In the genomic region with DNA sequence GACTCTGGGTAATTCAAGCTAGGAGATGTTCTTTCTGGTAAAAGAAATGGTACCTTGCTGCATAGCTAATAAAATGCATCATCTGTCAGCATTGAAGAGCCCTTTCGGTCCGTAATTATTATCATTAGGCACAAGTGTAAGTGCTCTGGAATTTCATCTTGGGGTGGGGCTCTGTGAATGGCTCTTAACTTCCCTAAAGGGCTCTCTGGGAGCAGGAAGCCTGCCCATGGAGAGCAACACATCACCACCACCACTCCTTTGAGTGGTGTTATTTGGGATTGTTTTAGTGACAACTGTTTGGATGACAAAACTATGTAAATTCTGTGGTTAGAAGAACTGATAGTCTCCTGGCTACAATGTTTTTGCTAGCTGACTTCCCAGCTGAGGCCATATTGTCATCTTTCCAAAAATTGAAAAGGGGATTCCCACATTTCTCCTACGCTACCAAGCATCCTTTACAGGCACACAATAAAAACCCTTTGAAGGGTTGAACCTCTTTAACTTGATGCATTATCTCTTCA, we compare ENCODE assay signal across 20 mouse cellular contexts.
DNase-seq lines count a peak whose midpoint lies in the region; ATAC-seq and TF ChIP-seq lines count a peak whose summit lies in the region.
"Had no signal": no experiment of that assay in that cellular context is flagged by ENCODE, and none has a peak within 500 bp of the region (broad histone marks: within the 10 kb centered on the region; RNA-seq: fewer than 3 reads in every experiment).

No protein-coding gene starts in this region.

- H3K36me3 ChIP-seq in midbrain, embryonic 11.5 days (ENCODE audit: control insufficient read depth, insufficient read depth, low read length), result no peaks in the 10 kb centered on the region
- H3K36me3 ChIP-seq in midbrain, embryonic 14.5 days (ENCODE audit: control insufficient read depth, insufficient read depth, low read length), result no peaks in the 10 kb centered on the region
- H3K36me3 ChIP-seq: embryonic facial prominence, embryonic 12.5 days; forebrain, embryonic 12.5 days; heart, embryonic 15.5 days; hindbrain, embryonic 15.5 days had no signal

- H3K9me3 ChIP-seq in midbrain, embryonic 11.5 days (ENCODE audit: control insufficient read depth, low read length), result no peaks in the 10 kb centered on the region
- H3K9me3 ChIP-seq in midbrain, embryonic 14.5 days (ENCODE audit: control insufficient read depth, low read length), result no peaks in the 10 kb centered on the region
- H3K9me3 ChIP-seq: embryonic facial prominence, embryonic 12.5 days; forebrain, embryonic 12.5 days; heart, embryonic 15.5 days; hindbrain, embryonic 15.5 days had no signal

- no peak for TF ChIP-seq CTCF in layer of hippocampus, adult 2 months (conservative IDR thresholded peaks at IDR 0.05)

- H3K4me3 ChIP-seq in layer of hippocampus, adult 2 months, result no peak overlapping the region
- H3K4me3 ChIP-seq in midbrain, embryonic 11.5 days (ENCODE audit: low read depth, low read length), result no peak overlapping the region
- no peak overlapping the region for H3K4me3 ChIP-seq in midbrain, embryonic 14.5 days (replicated peaks; ENCODE audit: low read depth, low read length)
- H3K4me3 ChIP-seq: embryonic facial prominence, embryonic 12.5 days; forebrain, embryonic 12.5 days; heart, adult 2 months; heart, embryonic 15.5 days; hindbrain, embryonic 15.5 days had no signal

- WGBS in midbrain, embryonic 11.5 days, result 93% methylated on average over 3 of the region's 3 CpGs
- 93% methylated on average over 3 of the region's 3 CpGs for WGBS in midbrain, embryonic 14.5 days

- no peaks in the 10 kb centered on the region for H3K4me1 ChIP-seq in midbrain, embryonic 11.5 days (ENCODE audit: control insufficient read depth, insufficient read depth, low read length)
- no peaks in the 10 kb centered on the region for H3K4me1 ChIP-seq in midbrain, embryonic 14.5 days (ENCODE audit: control insufficient read depth, insufficient read depth, low read length)
- H3K4me1 ChIP-seq: embryonic facial prominence, embryonic 12.5 days; hindbrain, embryonic 15.5 days had no signal

- no peak for ATAC-seq in midbrain, embryonic 11.5 days (ENCODE audit: low FRiP score)
- ATAC-seq in midbrain, embryonic 14.5 days (ENCODE audit: low FRiP score, low TSS enrichment), result no peak
- ATAC-seq: forebrain, embryonic 16.5 days had no signal

- no peak for DNase-seq in layer of hippocampus, adult 2 months (ENCODE audit: low spot score in 2 of 2)
- no peak for DNase-seq in layer of hippocampus, adult 9-10 months (ENCODE audit: low spot score)
- DNase-seq in midbrain, embryonic 11.5 days (ENCODE audit: low spot score, missing footprints), result peak; percentile 26
- no peak for DNase-seq in midbrain, embryonic 14.5 days
- peak; percentile 22 for DNase-seq in lung, postnatal 25 days (ENCODE audit: low spot score)
- no peak for DNase-seq in left cerebral cortex, adult 9 months (ENCODE audit: low spot score in 2 of 2)
- no peak for DNase-seq in cerebellum, adult 9-11 months
- DNase-seq: adrenal gland, postnatal 10 days; cerebellum, adult 11 months; cerebellum, adult 8-10 months; cerebellum, postnatal 25 days; gastrocnemius, postnatal 14 days; heart, adult 2 months had no signal

- H3K9ac ChIP-seq in midbrain, embryonic 11.5 days (ENCODE audit: low read length), result no peak overlapping the region
- H3K9ac ChIP-seq in midbrain, embryonic 14.5 days (replicated peaks; ENCODE audit: low read length), result no peak overlapping the region
- H3K9ac ChIP-seq: embryonic facial prominence, embryonic 12.5 days; forebrain, embryonic 12.5 days; heart, embryonic 15.5 days; hindbrain, embryonic 15.5 days had no signal

- peak overlapping the region; percentile 70 for H3K27ac ChIP-seq in layer of hippocampus, adult 2 months
- H3K27ac ChIP-seq in midbrain, embryonic 11.5 days (ENCODE audit: low read depth, low read length), result no peak overlapping the region
- H3K27ac ChIP-seq in midbrain, embryonic 14.5 days (replicated peaks; ENCODE audit: low read depth, low read length), result no peak overlapping the region
- H3K27ac ChIP-seq: embryonic facial prominence, embryonic 12.5 days; forebrain, embryonic 12.5 days; heart, adult 2 months; heart, embryonic 15.5 days; hindbrain, embryonic 15.5 days had no signal

- H3K27me3 ChIP-seq in midbrain, embryonic 11.5 days (ENCODE audit: control insufficient read depth, insufficient read depth, low read length), result no peaks in the 10 kb centered on the region
- no peaks in the 10 kb centered on the region for H3K27me3 ChIP-seq in midbrain, embryonic 14.5 days (ENCODE audit: control insufficient read depth, insufficient read depth, low read length)
- H3K27me3 ChIP-seq: CH12.LX; embryonic facial prominence, embryonic 12.5 days; forebrain, embryonic 12.5 days; heart, embryonic 15.5 days; hindbrain, embryonic 15.5 days had no signal

- no peak overlapping the region for H3K4me2 ChIP-seq in midbrain, embryonic 11.5 days
- no peak overlapping the region for H3K4me2 ChIP-seq in midbrain, embryonic 14.5 days (ENCODE audit: low read length)
- H3K4me2 ChIP-seq: embryonic facial prominence, embryonic 12.5 days; forebrain, embryonic 12.5 days; heart, embryonic 11.5 days; heart, embryonic 15.5 days; hindbrain, embryonic 15.5 days had no signal

Comparison
In these comparisons a context has a peak if more than half of its experiments do, and no peak if none do; other contexts are left out.
1. DNase-seq: peak in midbrain, embryonic 11.5 days (single experiment) and lung, postnatal 25 days (single experiment); none in layer of hippocampus, adult 2 months (0 of 2), layer of hippocampus, adult 9-10 months (single experiment), midbrain, embryonic 14.5 days (single experiment), left cerebral cortex, adult 9 months (0 of 2) and cerebellum, adult 9-11 months (single experiment).